Mouse (Mus musculus) right cerebral cortex, postnatal 14 days (tissue): ENCODE measurements at regions not wholly inside any gene's neighbourhood (a gene's known extent, or its start where the extent isn't known, plus 50 kb on each side); places are given as distances from the start of the nearest gene placed in this dataset.

ENCODE experiments used
- DNase-seq: peaks from one replicate; pipeline ENCODE4 v3.0.0; 2022

GRCm38 (mm10) chr5:101112151-101112769 is 266.7 kb downstream of the Gpat3 start:
- no peak for DNase-seq

GRCm38 (mm10) chr5:101111619-101112018 is 266.1 kb downstream of the Gpat3 start:
- DNase-seq: no peak

DNA sequence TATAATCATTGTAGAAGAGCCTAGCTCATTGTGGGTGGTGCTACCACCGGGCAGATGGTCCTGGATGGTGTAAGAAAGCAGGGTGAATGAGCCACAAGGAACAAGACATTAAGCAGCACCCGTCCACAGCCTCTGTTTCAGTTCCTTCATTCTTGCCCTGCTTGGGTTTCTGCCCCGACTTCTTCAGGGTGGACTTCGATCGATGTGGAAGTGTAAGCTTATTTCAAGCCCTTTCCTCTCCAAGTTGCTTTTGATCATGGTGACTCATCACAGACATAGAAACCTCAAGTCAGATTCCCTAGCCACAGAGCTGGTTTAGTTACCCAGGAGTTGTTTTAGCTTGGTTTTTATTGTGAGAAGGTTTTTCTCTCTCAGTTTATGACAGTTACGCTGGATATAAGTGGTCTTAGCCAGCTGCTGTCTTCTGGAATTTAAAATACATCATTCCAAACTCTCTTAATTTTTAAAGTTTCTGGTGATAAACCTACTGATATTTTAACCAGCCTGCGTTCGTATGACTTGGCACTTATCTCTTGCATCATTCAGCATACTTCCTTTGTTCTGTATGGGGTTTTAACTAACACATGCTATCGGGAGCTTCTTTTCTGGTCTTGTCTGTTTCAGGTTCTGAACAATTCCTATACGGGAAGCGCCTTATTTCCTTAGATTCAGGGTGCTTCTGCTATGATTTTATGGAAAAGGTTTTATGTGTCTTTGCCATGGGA is 255.6 kb downstream of the Gpat3 start:
- no peak for DNase-seq

DNA sequence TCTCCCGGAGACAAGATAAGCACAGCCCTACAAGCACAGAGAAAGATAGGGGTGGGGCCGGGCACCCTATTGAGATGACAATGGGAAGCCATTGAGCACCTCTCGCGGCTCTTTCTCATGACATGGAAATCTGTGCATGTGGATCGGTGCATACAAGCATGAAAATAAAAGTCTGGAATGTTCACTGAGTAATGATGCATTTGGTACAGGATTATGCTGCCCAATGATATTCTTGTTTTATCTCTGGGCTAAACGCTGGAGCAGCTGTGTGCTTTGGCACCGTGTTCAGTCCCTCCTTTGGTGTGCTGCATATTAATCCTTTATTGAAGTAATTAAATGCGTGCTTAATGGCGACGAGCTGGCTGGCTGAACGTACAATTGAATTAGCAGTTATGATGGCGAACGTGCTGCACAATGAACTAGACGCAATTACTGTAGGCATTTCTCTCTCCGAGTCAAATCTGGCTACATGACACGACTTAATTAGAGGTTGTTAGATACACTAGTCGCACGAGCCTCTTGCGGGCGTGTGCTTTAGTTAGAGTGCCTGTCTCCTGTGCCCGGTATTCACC is 245.6 kb downstream of the Gpat3 start:
- no peak for DNase-seq

GRCm38 (mm10) chr5:101090415-101091026 is 245.0 kb downstream of the Gpat3 start:
- no peak for DNase-seq

DNA sequence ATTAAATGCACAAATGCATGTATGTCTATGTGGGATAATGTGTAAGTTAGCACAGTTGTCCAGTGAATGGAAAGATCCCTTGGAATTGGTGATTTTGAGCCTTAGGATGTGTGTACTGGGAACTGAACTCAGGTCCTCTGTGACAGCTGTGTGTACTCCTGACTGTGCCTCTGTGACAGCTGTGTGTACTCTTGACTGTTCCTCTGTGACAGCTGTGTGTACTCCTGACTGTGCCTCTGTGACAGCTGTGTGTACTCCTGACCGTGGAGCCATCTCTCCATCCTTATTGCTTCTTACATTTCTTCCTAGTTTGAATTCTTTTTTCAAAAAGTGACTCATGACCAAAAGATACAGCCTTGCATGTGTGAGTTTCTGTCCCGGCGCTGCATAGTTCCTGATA is 239.7 kb downstream of the Gpat3 start:
- no peak for DNase-seq

- DNase-seq: no peak
These were observed 237.1 kb downstream of the Gpat3 start for GRCm38 (mm10) chr5:101082611-101083010.

GRCm38 (mm10) chr5:101064308-101064707 is 218.8 kb downstream of the Gpat3 start:
- no peak for DNase-seq

- no peak for DNase-seq
These were observed 217.7 kb downstream of the Gpat3 start for GRCm38 (mm10) chr5:101063254-101063653.

DNA sequence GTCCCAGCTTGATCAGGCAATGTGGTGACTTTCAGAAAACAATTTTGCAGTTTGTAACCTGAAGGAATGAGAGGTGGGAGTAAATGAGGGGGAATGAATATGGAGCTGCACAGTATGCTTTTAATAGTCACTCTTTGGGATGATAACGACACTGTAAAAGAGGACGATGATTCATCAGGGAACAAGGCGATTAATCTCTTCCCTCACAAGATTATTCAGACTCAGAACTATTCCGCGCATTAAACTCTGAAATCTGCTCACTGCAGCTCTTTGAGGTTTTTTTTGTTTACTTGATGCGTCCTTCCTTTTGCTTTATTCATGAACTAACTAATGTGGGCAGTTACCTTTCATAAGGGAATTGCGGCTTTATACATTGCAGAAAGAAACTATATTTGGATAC is 206.1 kb downstream of the Gpat3 start:
- DNase-seq: no peak

- DNase-seq: no peak
These were observed 195.0 kb downstream of the Gpat3 start for GRCm38 (mm10) chr5:101040488-101040887.

GRCm38 (mm10) chr5:101032968-101033367 is 187.5 kb downstream of the Gpat3 start:
- no peak for DNase-seq

DNA sequence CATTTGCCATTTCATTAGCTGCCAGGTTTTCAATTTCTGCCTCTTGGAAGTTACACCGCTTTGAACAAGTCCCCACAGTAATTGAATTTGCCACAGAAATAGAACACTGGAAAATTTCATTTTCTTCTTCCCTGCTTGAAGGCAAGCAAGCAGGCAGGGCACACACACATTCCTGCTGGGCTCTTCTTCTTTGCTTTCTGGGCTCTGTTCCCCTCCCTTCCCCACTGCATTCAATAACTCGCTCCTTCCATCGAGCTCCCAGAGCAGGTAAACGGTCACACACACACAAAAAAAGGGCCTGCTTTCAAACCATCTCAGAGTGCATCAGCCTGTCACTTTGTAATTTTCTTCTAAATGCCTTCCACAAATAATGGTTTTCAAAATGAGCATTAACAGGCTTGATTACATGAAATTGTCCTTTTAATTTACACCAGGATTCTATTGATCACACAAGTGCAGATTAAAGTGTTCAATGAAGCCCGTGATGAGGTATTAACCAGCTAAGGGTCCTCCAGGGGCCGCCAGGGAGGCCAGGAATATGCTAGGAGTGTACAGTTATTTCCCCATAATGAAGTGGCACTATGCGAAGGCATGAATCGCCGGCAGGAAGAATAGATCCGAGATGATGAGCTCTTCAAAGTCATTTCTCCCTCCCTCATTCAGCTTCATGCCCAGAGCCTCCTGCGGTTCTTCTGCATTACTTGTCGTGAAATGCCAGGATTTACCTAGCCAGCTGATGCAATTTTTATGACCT is 186.8 kb downstream of the Gpat3 start:
- DNase-seq: no peak

- DNase-seq: no peak
These were observed 179.3 kb downstream of the Gpat3 start for GRCm38 (mm10) chr5:101024796-101025195.

DNA sequence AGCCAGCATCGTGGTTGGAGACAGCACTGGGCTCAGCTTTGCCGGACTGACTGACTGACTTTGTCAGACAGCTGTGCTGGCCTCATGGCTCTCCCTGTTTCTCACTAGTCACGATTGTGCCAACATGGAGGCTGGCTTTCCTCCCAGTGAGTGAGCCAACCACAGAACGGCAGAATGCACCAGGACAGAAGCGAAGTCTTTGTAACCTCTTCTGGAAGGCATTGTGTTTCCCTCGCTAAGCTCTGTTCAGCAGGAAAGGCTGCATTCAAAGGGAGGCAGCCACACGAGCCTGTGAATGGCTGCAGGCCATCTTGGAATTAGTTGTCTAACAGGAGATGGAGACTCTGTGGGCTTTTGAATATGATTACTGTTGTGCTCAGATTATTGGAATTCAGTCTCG is 178.3 kb downstream of the Gpat3 start:
- no peak for DNase-seq

- DNase-seq: peak; percentile 85
These were observed 175.3 kb downstream of the Gpat3 start for GRCm38 (mm10) chr5:101020784-101021183.

DNA sequence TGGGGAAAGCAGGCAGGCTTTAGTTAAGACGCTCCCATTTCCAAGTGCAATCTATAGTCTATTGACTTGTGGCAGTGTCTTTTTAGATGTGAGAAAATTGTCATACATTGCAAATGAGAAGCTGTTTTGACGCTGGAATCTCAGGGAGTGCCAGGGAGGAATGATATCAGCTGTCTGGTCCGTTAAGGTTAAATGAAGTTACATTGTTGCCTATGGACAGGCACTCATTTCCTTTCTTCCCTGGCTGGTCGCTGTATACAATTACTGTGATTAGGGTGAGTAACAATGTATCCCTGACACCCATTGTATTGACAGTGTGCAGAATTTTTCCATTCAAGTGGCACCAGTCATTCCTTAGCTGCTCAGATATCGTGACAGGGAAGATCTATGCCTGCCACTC is 168.3 kb downstream of the Gpat3 start:
- DNase-seq: no peak

GRCm38 (mm10) chr5:101005216-101005615 is 159.7 kb downstream of the Gpat3 start:
- no peak for DNase-seq

GRCm38 (mm10) chr5:101000436-101000835 is 154.9 kb downstream of the Gpat3 start:
- no peak for DNase-seq

- DNase-seq: no peak
These were observed 146.9 kb downstream of the Gpat3 start for GRCm38 (mm10) chr5:100992365-100992764.

GRCm38 (mm10) chr5:100991626-100992025 is 146.1 kb downstream of the Gpat3 start:
- DNase-seq: peak; percentile 52

GRCm38 (mm10) chr5:100982573-100982936 is 137.0 kb downstream of the Gpat3 start:
- DNase-seq: no peak

DNA sequence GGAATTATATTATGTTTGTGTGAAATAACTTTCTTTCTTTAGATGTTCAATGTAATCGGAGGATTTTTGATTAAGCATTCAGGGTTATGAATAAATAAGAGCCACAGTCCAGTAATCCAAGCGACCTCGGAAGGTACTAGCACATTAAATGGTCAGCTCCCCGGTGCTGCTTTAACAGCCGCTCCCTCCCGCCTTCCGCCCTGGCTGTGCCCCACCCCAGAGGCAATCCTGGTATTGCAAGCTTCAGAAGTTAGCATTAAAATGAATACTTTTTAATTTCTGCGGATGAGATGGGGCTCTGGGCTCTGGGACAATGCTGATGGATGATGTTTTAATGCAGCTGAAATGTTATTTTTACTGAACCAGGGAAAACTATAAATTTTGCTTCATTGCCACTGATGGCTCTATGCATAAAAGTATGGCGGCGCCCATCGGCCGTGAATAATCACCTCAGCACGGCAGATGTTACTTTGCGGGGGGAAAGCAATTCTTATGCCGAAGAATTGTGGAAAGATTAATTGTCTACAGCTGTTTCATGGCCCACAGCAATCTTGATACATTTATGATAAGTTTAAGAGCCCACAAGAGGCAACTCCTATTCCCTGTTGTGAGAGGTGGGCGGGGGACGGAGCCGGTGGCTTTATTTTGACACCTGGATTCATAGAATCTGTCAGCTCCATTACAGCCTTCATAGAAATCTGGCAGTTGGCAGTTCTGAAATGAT is 136.5 kb downstream of the Gpat3 start:
- DNase-seq: no peak
